Mouse (Mus musculus) G1E (cell line): ENCODE data around the gene Klhdc3. TPM values are rescaled to one million over a fixed set of nuclear protein-coding genes. Genes with fewer than 3 reads are reported as not detected.

Experiments
- ATAC-seq: 2 replicates; pipeline ENCODE4 v1.8.0; 2016; ENCODE audit warnings: mild to moderate bottlenecking; ENCODE audit not compliant: insufficient number of reproducible peaks, poor library complexity, low FRiP score, severe bottlenecking; ENCODE audit errors: extremely low read depth
- DNase-seq: peaks from one replicate; pipeline ENCODE4 v3.0.0; 2012; ENCODE audit warnings: low spot score
- H3K27me3 ChIP-seq: 2 replicates; pipeline ENCODE4 v1.6.1; 2012; ENCODE audit warnings: mild to moderate bottlenecking, low read length, inconsistent platforms; ENCODE audit not compliant: insufficient read depth
- H3K36me3 ChIP-seq: replicated peaks from 2 replicates; pipeline ENCODE3; 2012; ENCODE audit warnings: mild to moderate bottlenecking, inconsistent platforms
- H3K4me1 ChIP-seq: 2 replicates; pipeline ENCODE4 v1.6.1; 2012; ENCODE audit warnings: low read depth, low read length, inconsistent platforms, mixed read lengths; ENCODE audit not compliant: insufficient read depth
- H3K4me3 ChIP-seq: 2 replicates; pipeline ENCODE4 v1.5.1; 2012; ENCODE audit warnings: low read depth, mild to moderate bottlenecking, inconsistent platforms, low read length, moderate library complexity, mixed read lengths
- H3K9me3 ChIP-seq: replicated peaks from 2 replicates; pipeline ENCODE4 v1.6.1; 2012; ENCODE audit warnings: inconsistent platforms
- CTCF ChIP-seq: IDR thresholded peaks from 2 replicates; pipeline ENCODE4 v1.5.1; 2012; ENCODE audit warnings: low read depth, low read length, inconsistent platforms, mixed read lengths
- GATA1 ChIP-seq: IDR thresholded peaks from 2 replicates; pipeline ENCODE4 v1.6.1; 2012; ENCODE audit warnings: borderline replicate concordance, low read length, inconsistent platforms, mixed read lengths
- GATA2 ChIP-seq: IDR thresholded peaks from 2 replicates; pipeline ENCODE4 v1.6.1; 2012; ENCODE audit warnings: low read depth, low read length, inconsistent platforms, borderline replicate concordance
- POLR2AphosphoS5 ChIP-seq: IDR thresholded peaks from 2 replicates; pipeline ENCODE4 v1.6.1; 2012; ENCODE audit warnings: low read depth, low read length, inconsistent platforms; ENCODE audit not compliant: insufficient replicate concordance
- TAL1 ChIP-seq: conservative IDR thresholded peaks from 2 replicates; pipeline ENCODE4 v1.6.1; 2012; ENCODE audit warnings: low read depth, low read length, inconsistent platforms, mixed read lengths
- polyA plus RNA-seq: library from polyadenylated mRNA; stranded (reverse); fragments of >175 nt; gene quantifications from 2 replicates; pipeline ENCODE4 v1.2.3, GENCODE M21; 2012
- total RNA-seq, 2 experiments: library from RNA; stranded (forward) in 1 of 2; stranded (reverse) in 1 of 2; fragments of 200-1000 nt in 1 of 2; fragments of >200 nt in 1 of 2; fragmentation: Nextera tagmentation in 1 of 2; gene quantifications; 2 replicates each; pipeline ENCODE4 v1.2.3; 2014 to 2017

Gene Klhdc3
- total and polyA plus RNA-seq, 3 experiments: 26.0 to 221 (median 70.1) TPM

DNA sequence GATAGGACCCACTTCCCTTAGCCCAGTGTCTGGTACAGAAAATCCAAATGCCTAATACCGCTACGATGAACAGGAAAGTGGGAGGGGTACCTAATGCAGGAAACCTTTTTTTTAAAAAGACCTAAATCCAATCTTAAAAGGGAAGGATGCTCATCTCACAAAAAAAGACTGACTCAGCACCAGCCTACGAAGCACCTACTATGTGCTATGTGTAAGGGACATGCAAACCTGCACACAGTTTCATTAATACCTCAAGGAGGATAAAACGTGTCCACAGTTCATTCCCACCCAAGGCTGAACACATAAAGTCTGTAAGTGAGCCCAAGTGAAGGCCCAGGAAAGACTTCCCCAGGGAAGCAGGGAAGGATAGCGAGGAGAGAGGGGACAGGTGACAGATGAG, 21.8 kb upstream of the Klhdc3 start:
- ATAC-seq: no peak

DNA sequence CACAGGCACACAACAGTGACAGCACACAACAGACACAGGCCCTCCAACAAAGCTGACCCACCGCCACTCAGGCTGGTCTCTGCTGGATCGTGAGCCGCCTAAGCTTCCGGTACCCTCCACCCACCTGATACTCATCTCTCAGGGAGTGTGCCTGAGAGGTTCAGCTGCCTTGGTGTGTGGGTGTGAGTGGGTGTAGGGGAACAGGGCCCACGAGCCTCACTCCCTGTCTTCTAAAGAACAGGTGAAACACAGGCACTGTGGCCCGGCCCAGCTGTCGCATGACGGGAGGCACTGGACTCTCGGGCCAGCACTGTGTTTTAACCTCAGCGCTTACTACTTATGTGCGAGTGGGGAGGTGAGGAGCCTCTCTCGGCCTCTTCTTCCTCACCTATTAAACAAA, 21.4 kb upstream of the Klhdc3 start:
- Histone ChIP-seq H3K36me3 (peaks cover 62% of the 10 kb centered on the region), H3K27me3 (peaks cover 2% of the 10 kb centered on the region; the same call in 1 of the 2 replicates), H3K4me1 (peaks cover 64% of the 10 kb centered on the region), H3K4me3 (peak overlapping the region; percentile 58), H3K9me3 (no peaks in the 10 kb centered on the region)
- DNase-seq (no peak), ATAC-seq (no peak)
- no peak for TF ChIP-seq CTCF
- no peak for TF ChIP-seq POLR2AphosphoS5
- TF ChIP-seq TAL1: no peak
- TF ChIP-seq GATA1: no peak
- TF ChIP-seq GATA2: no peak

More for the DNA sequence above, 21.8 kb upstream of the Klhdc3 start:
- Histone ChIP-seq H3K4me1 (peaks cover 64% of the 10 kb centered on the region), H3K9me3 (no peaks in the 10 kb centered on the region), H3K36me3 (peaks cover 59% of the 10 kb centered on the region), H3K4me3 (peak overlapping the region; percentile 28; the same call in 1 of the 2 replicates), H3K27me3 (peaks cover 2% of the 10 kb centered on the region; the same call in 1 of the 2 replicates)
- DNase-seq: no peak
- TF ChIP-seq POLR2AphosphoS5 (no peak), GATA1 (no peak), GATA2 (no peak), TAL1 (no peak), CTCF (no peak)

DNA sequence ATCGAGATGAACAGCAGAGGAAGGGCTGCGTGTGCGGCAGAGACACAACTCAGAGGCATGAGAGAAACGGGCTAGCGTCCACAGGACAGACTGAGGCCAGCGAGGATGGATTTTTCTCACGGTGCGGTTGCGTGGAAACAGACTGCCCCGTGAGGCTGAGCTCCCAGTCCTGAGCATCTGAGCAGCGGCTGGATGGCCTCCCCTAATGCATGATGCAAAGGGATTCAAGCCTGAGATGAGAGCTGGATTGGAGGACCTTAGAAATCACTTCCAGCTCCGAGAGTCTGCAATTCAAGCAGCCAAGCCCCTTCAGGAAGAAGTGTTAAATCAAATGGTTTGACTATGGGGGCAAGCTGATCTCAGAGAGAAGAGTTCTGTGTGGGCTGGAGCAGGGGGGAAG, 20.8 kb upstream of the Klhdc3 start:
- Histone ChIP-seq H3K4me1 (peaks cover 63% of the 10 kb centered on the region), H3K9me3 (no peaks in the 10 kb centered on the region), H3K4me3 (no peak overlapping the region), H3K36me3 (peaks cover 65% of the 10 kb centered on the region), H3K27me3 (peaks cover 2% of the 10 kb centered on the region; the same call in 1 of the 2 replicates)
- no peak for DNase-seq
- TF ChIP-seq GATA1 (no peak), GATA2 (no peak), POLR2AphosphoS5 (no peak), CTCF (no peak), TAL1 (no peak)
- no peak for ATAC-seq

- no peak for DNase-seq
- Histone ChIP-seq H3K27me3 (no peaks in the 10 kb centered on the region), H3K9me3 (no peaks in the 10 kb centered on the region), H3K4me1 (peaks cover 50% of the 10 kb centered on the region), H3K36me3 (peaks cover 78% of the 10 kb centered on the region), H3K4me3 (no peak overlapping the region)
- ATAC-seq: no peak
- TF ChIP-seq POLR2AphosphoS5 (no peak), TAL1 (no peak), GATA1 (no peak), CTCF (no peak), GATA2 (no peak)
Observed at GRCm38 (mm10) chr17:46699912-46700311, 19.2 kb upstream of the Klhdc3 start.

DNA sequence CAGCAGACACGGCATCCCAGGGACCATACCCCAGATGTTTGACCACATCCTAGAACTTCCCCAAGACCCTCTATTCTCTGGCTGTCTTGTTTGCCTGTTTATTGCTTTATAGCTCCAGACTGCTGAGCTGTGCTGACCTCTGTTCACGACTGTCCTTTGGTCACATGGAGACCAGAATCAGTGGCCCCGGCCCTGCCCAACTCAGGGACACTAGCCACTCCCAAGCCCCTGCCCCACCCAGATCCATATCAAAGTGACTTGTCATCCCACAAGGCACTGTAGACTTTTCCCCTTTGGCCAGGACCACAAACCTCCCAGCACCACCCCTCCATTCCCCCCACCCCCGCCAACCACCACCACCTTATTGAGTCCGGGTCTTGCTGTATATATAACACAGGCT, 18.5 kb upstream of the Klhdc3 start:
- Histone ChIP-seq H3K36me3 (peaks cover 82% of the 10 kb centered on the region), H3K9me3 (no peaks in the 10 kb centered on the region), H3K4me1 (peaks cover 50% of the 10 kb centered on the region), H3K27me3 (no peaks in the 10 kb centered on the region), H3K4me3 (no peak overlapping the region)
- DNase-seq (no peak), ATAC-seq (no peak)
- TF ChIP-seq GATA2 (no peak), CTCF (no peak), GATA1 (no peak), TAL1 (no peak), POLR2AphosphoS5 (no peak)

DNA sequence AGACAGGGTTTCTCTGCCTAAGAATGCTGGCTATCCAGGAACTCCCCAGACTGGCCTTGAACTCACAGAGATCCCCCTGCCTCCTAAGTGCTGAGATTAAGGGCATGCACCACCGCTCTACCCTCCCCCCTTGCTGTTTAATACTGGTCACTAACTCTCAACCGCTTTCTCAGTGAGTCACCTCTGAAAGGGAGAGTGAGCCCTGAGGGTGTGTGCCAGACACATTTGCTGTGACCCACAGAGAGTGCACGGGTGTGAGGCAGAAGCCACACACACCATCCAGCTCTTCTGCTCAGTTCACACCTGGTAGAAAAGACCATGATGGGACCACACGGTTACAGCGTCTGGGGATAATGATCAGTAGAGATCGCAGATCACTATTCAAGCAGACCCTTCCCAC, 17.8 kb upstream of the Klhdc3 start:
- Histone ChIP-seq H3K27me3 (no peaks in the 10 kb centered on the region), H3K36me3 (peaks cover 89% of the 10 kb centered on the region), H3K4me3 (no peak overlapping the region), H3K4me1 (peaks cover 43% of the 10 kb centered on the region), H3K9me3 (no peaks in the 10 kb centered on the region)
- ATAC-seq (no peak), DNase-seq (no peak)
- TF ChIP-seq TAL1: no peak
- TF ChIP-seq GATA1: no peak
- TF ChIP-seq CTCF: no peak
- TF ChIP-seq GATA2: no peak

- Histone ChIP-seq H3K4me1 (peaks cover 8% of the 10 kb centered on the region), H3K4me3 (no peak overlapping the region), H3K36me3 (peaks cover 83% of the 10 kb centered on the region), H3K27me3 (no peaks in the 10 kb centered on the region), H3K9me3 (no peaks in the 10 kb centered on the region)
- no peak for DNase-seq
- ATAC-seq: no peak
- no peak for TF ChIP-seq GATA2
- TF ChIP-seq POLR2AphosphoS5: no peak
Observed at GRCm38 (mm10) chr17:46694517-46695063, 13.9 kb upstream of the Klhdc3 start.
